Mouse (Mus musculus) spleen, adult 2 months (tissue): ENCODE measurements around the gene Ccdc157. TPM values are rescaled to one million over a fixed set of nuclear protein-coding genes. Genes with fewer than 3 reads are reported as not detected.

ENCODE experiments used
- DNase-seq, 2 experiments: peaks; one replicate each; pipeline versions ENCODE4 v3.0.0 to v3.0.0-alpha.2; 2012 to 2021; ENCODE audit warnings: low spot score in 2 of 2, low read depth in 1 of 2
- H3K27ac ChIP-seq: fragments of 200-500 bp; 2 replicates; pipeline ENCODE4 v1.5.1; 2012; ENCODE audit warnings: low read length, inconsistent platforms; ENCODE audit not compliant: insufficient read depth
- H3K27me3 ChIP-seq: fragments of 200-500 bp; 2 replicates; pipeline ENCODE4 v1.6.1; 2012; ENCODE audit warnings: mild to moderate bottlenecking, moderate library complexity, low read length, inconsistent platforms; ENCODE audit not compliant: control insufficient read depth, insufficient read depth
- H3K36me3 ChIP-seq: fragments of 200-500 bp; 2 replicates; pipeline ENCODE4 v1.6.1; 2012; ENCODE audit warnings: mild to moderate bottlenecking, low read length, inconsistent platforms; ENCODE audit not compliant: control insufficient read depth, insufficient read depth
- H3K4me1 ChIP-seq: fragments of 200-500 bp; 2 replicates; pipeline ENCODE4 v1.6.1; 2011; ENCODE audit warnings: inconsistent platforms; ENCODE audit not compliant: control insufficient read depth, insufficient read depth, insufficient read length
- H3K4me3 ChIP-seq: fragments of 200-500 bp; 2 replicates; pipeline ENCODE4 v1.5.1; 2011; ENCODE audit warnings: mild to moderate bottlenecking, inconsistent platforms; ENCODE audit not compliant: insufficient read depth, insufficient read length; ENCODE audit errors: extremely low read depth
- CTCF ChIP-seq: fragments of 200-500 bp; IDR thresholded peaks from 2 replicates; pipeline ENCODE4 v1.5.1; 2011; ENCODE audit warnings: mild to moderate bottlenecking, inconsistent platforms; ENCODE audit not compliant: insufficient read depth, insufficient read length, insufficient replicate concordance; ENCODE audit errors: extremely low read depth
- POLR2A ChIP-seq: fragments of 200-500 bp; IDR thresholded peaks from 2 replicates; pipeline ENCODE4 v1.6.1; 2011; ENCODE audit warnings: low read depth, low read length, inconsistent platforms
- WGBS: fragments of 180-500 bp; shearing (Covaris S2); methylation state at CpG from one replicate; pipeline ENCODE4 v1.1.7; 2018; 5-methylcytosine and 5-hydroxymethylcytosine counted together
- polyA plus RNA-seq: library from polyadenylated mRNA; depleted of rRNA; stranded (reverse); fragments of >200 nt; gene quantifications from 2 replicates; pipeline ENCODE4 v1.2.3, GENCODE M21; 2012; rRNA removed

Gene Ccdc157
- polyA plus RNA-seq, 1 experiment = 4.4 TPM

- 4% methylated on average over 45 of the region's 45 CpGs for WGBS
- peak overlapping the region; percentile 59 for H3K27ac ChIP-seq
- H3K36me3 ChIP-seq = no peaks in the 10 kb centered on the region
- no peaks in the 10 kb centered on the region for H3K27me3 ChIP-seq
- H3K4me1 ChIP-seq = peaks cover 10% of the 10 kb centered on the region; the same call in 1 of the 2 replicates
- peak; percentile 95 to 97 for DNase-seq
- H3K4me3 ChIP-seq = peak overlapping the region; percentile 41
- TF ChIP-seq CTCF (no peak), POLR2A (peak; percentile 95)
Measured at GRCm38 (mm10) chr11:4096054-4096984, 63.8 kb downstream of the Ccdc157 start.

- peak in 1 of 2 experiments; percentile 57 for DNase-seq
- Histone ChIP-seq H3K36me3 (no peaks in the 10 kb centered on the region), H3K4me3 (peak within 1 kb of the TSS; percentile 75), H3K27ac (peak within 1 kb of the TSS; percentile 59), H3K4me1 (peaks cover 10% of the 10 kb centered on the region; the same call in 1 of the 2 replicates), H3K27me3 (no peaks in the 10 kb centered on the region)
- 10% methylated on average over 34 of the region's 34 CpGs for WGBS
- no peak for TF ChIP-seq POLR2A
- no peak for TF ChIP-seq CTCF
Measured at GRCm38 (mm10) chr11:4095171-4096053, 64.7 kb downstream of the Ccdc157 start, which contains the start of gene Mtfp1. Mtfp1 (minus strand) TSS chr11:4095445.

- DNase-seq = peak; percentile 66 to 67
- H3K4me1 ChIP-seq = peaks cover 10% of the 10 kb centered on the region; the same call in 1 of the 2 replicates
- whole genome bisulfite sequencing = 7% methylated on average over 23 of the region's 24 CpGs
- no peaks in the 10 kb centered on the region for H3K27me3 ChIP-seq
- TF ChIP-seq POLR2A (no peak), CTCF (peak; percentile 64; the same call in 1 of the 2 replicates)
- no peak overlapping the region for H3K27ac ChIP-seq
- H3K36me3 ChIP-seq = no peaks in the 10 kb centered on the region
- peak overlapping the region; percentile 75 for H3K4me3 ChIP-seq
Measured at GRCm38 (mm10) chr11:4094378-4095170, 65.5 kb downstream of the Ccdc157 start.

GRCm38 (mm10) chr11:4093459-4094377, 66.4 kb downstream of the Ccdc157 start:
- no peak for DNase-seq
- no peaks in the 10 kb centered on the region for H3K36me3 ChIP-seq
- TF ChIP-seq CTCF = no peak
- no peak for TF ChIP-seq POLR2A
- H3K4me1 ChIP-seq = peaks cover 10% of the 10 kb centered on the region; the same call in 1 of the 2 replicates
- no peaks in the 10 kb centered on the region for H3K27me3 ChIP-seq
- no peak overlapping the region for H3K4me3 ChIP-seq
- WGBS = 83% methylated on average over 18 of the region's 18 CpGs
- H3K27ac ChIP-seq = no peak overlapping the region

Other genes with a start within 250 kb of the Ccdc157 start
- gene Slc35e4, start 245.6 kb downstream of the Ccdc157 start, polyA plus RNA-seq = 3.4 and 5.0 TPM in 2 replicates
- gene Tcn2, start 228.1 kb downstream of the Ccdc157 start, polyA plus RNA-seq = 62.0 and 66.0 TPM in 2 replicates
- gene Pes1, start 196.3 kb downstream of the Ccdc157 start, polyA plus RNA-seq = 33.6 and 35.5 TPM in 2 replicates
- gene 4930556J24Rik, start 183.5 kb downstream of the Ccdc157 start, polyA plus RNA-seq = not detected in 2 replicates
- gene Gal3st1, start 176.7 kb downstream of the Ccdc157 start, polyA plus RNA-seq = 0.34 and 0.63 TPM in 2 replicates
- gene Sec14l4, start 128.8 kb downstream of the Ccdc157 start, polyA plus RNA-seq = 0.07 and 0.22 TPM in 2 replicates
- not detected in 2 replicates for gene Sec14l3, start 95.5 kb downstream of the Ccdc157 start, polyA plus RNA-seq
- 5.1 and 6.2 TPM in 2 replicates for gene Mtfp1, start 64.8 kb downstream of the Ccdc157 start, polyA plus RNA-seq
- gene Sec14l2, start 36.9 kb downstream of the Ccdc157 start, polyA plus RNA-seq = 1.9 and 2.9 TPM in 2 replicates
- gene Rnf215, start 25.1 kb downstream of the Ccdc157 start, polyA plus RNA-seq = 20.6 and 26.2 TPM in 2 replicates
- 27.9 and 31.9 TPM in 2 replicates for gene Sf3a1, start 57 bp upstream of the Ccdc157 start, polyA plus RNA-seq
- gene Tbc1d10a, start 26.5 kb upstream of the Ccdc157 start, polyA plus RNA-seq = 46.7 and 53.9 TPM in 2 replicates
- gene Castor1, start 57.9 kb upstream of the Ccdc157 start, polyA plus RNA-seq = 9.9 and 11.4 TPM in 2 replicates
- 3.3 and 3.7 TPM in 2 replicates for gene Osm, start 76.1 kb upstream of the Ccdc157 start, polyA plus RNA-seq
- gene Lif, start 97.3 kb upstream of the Ccdc157 start, polyA plus RNA-seq = 0.95 and 1.6 TPM in 2 replicates